Mouse (Mus musculus): ENCODE measurements around the gene Nags. TPM values are rescaled to one million over a fixed set of nuclear protein-coding genes. Genes with fewer than 3 reads are reported as not detected.

Nags gene
- total and polyA plus RNA-seq, 2 experiments from 2014 or later = 0.09 to 0.16 TPM

DNA sequence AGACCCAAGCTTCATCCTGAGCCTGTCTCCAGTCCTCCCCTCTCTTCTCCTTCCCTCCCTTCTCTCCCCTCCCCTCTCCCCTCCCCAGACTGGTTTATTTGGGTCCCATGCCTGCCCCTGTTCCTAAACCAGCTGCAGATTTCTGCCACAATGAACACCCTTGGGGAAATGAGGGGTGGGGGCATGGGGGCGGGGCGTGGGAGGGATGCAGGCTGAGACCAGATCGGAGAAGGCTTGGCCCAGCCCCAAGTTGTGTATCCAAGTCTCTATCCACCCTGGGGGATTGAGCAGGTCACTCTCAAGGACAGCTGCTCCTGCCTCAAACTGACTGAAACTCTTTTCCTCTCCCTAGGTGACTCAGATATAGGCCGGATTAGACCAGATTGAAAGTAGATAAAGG lies 10.8 kb upstream of the Nags start:
- Histone ChIP-seq H3K4me3 (ENCODE audit: low read depth, low read length) (no peak overlapping the region), H3K9me3 (ENCODE audit: low read length) (no peaks in the 10 kb centered on the region), H3K36me3 (ENCODE audit: insufficient read depth, low read length) (no peaks in the 10 kb centered on the region), H3K4me1 (ENCODE audit: insufficient read depth, low read length) (no peaks in the 10 kb centered on the region), H3K4me2 (ENCODE audit: low read depth, low read length, poor library complexity, severe bottlenecking) (no peak overlapping the region), H3K27me3 (ENCODE audit: insufficient read depth, low read length) (no peaks in the 10 kb centered on the region), H3K9ac (replicated peaks; ENCODE audit: low read length, poor library complexity, severe bottlenecking) (no peak overlapping the region), H3K27ac (ENCODE audit: low read depth, low read length) (no peak overlapping the region)
- peak; percentile 69 for DNase-seq (ENCODE audit: low spot score)
- no peak for TF ChIP-seq CTCF (IDR thresholded peaks at IDR 0.05)
- WGBS = 17% methylated on average over 4 of the region's 4 CpGs
- no peak for ATAC-seq (ENCODE audit: low FRiP score)

DNA sequence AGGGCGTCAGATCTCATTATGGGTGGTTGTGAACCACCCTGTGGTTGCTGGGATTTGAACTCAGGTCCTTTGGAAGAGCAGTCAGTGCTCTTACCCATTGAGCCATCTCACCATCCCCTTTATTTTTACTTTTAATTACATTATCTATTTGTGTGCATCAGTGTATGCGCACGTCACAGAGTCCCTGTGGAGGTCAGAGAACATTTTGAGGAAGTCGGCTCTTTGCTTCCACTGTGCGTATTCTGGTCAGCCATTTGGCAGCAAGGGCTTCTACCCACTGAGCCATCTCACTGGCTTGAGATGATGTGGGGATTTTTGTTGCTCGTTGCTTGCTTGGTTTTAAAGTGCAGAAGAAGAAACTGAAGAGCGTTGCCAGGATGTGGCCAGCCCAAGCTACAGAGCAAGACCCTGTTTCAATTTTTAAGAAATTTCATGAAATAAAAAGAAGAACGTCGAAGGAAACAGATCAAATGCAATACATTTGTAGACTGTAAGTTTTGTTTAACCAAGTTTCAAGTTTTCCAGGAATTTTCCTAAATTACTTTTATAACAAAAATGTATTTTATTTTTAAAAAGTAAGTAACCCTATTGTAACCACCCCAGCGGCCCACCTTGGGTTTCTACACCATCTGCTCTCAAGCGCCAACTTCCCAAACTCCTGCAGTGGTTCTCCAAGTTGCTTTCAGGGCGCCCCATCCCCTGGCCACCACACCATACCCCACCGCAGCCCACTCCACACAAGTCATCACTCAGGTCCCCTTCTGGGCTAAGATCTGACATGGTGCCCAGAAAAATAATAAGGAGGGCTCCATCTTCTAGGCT lies 7.5 kb upstream of the Nags start:
- WGBS = 48% methylated on average over 13 of the region's 13 CpGs
- no peak overlapping the region for H3K27ac ChIP-seq (ENCODE audit: low read depth, low read length)
- 0 out of 2 replicates have a peak, but pooled peaks cover 3% of the 10 kb centered on the region for H3K27me3 ChIP-seq (ENCODE audit: insufficient read depth, low read length)
- no peaks in the 10 kb centered on the region for H3K9me3 ChIP-seq (ENCODE audit: low read length)
- no peak for TF ChIP-seq CTCF (IDR thresholded peaks at IDR 0.05)
- no peaks in the 10 kb centered on the region for H3K4me1 ChIP-seq (ENCODE audit: insufficient read depth, low read length)
- no peaks in the 10 kb centered on the region for H3K36me3 ChIP-seq (ENCODE audit: insufficient read depth, low read length)
- peak overlapping the region; percentile 17; the same call in 1 of the 2 replicates for H3K4me3 ChIP-seq (ENCODE audit: low read depth, low read length)
- DNase-seq (ENCODE audit: low spot score) (no peak), ATAC-seq (ENCODE audit: low FRiP score) (no peak)
- H3K9ac ChIP-seq (replicated peaks; ENCODE audit: low read length, poor library complexity, severe bottlenecking) = no peak overlapping the region
- peak overlapping the region; percentile 55 for H3K4me2 ChIP-seq (ENCODE audit: low read depth, low read length, poor library complexity, severe bottlenecking)

DNA sequence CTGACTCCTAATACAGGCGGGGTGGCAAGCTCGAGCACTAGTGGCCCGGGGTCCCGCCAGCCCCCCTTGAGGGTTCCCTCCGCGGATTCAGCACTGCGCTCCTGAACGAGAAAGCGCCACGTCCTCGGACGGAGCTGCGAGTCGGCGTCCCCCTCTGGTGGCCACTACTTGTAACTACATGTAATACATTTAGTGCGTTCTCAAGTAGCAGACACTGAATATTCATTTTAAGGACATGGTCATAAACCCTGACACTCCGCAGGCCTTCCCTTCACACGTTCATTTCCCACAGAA lies 6.9 kb upstream of the Nags start:
- H3K27me3 ChIP-seq (ENCODE audit: insufficient read depth, low read length) = peaks cover 8% of the 10 kb centered on the region; the same call in 1 of the 2 replicates
- peak overlapping the region; percentile 17; the same call in 1 of the 2 replicates for H3K4me3 ChIP-seq (ENCODE audit: low read depth, low read length)
- H3K9ac ChIP-seq (replicated peaks; ENCODE audit: low read length, poor library complexity, severe bottlenecking) = no peak overlapping the region
- ATAC-seq (ENCODE audit: low FRiP score) = no peak
- no peaks in the 10 kb centered on the region for H3K36me3 ChIP-seq (ENCODE audit: insufficient read depth, low read length)
- DNase-seq (ENCODE audit: low spot score) = peak; percentile 84
- H3K4me2 ChIP-seq (ENCODE audit: low read depth, low read length, poor library complexity, severe bottlenecking) = peak overlapping the region; percentile 55
- no peak overlapping the region for H3K27ac ChIP-seq (ENCODE audit: low read depth, low read length)
- no peaks in the 10 kb centered on the region for H3K9me3 ChIP-seq (ENCODE audit: low read length)
- WGBS = 0% methylated on average over 18 of the region's 18 CpGs
- TF ChIP-seq CTCF (IDR thresholded peaks at IDR 0.05) = peak; percentile 96
- no peaks in the 10 kb centered on the region for H3K4me1 ChIP-seq (ENCODE audit: insufficient read depth, low read length)

DNA sequence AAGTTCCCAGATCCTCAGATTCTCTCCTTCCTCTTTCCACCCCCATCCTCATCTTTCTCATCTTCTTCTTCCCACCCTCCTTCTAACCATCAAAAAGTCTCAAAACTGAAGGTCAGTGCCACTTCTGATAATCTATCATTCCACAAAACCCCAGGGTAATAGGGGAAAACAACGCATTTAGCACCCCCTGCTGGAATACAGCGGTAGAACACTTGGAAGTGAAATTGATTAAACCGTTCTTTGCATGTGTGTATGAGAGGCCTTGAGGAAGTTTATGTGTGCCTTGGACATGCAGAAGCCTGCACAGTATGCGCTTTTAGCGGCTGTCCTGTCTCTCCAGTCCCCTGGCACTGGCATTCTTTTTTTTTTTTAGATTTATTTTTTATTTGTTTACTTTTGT lies 4.8 kb upstream of the Nags start:
- Histone ChIP-seq H3K27me3 (ENCODE audit: insufficient read depth, low read length) (peaks cover 26% of the 10 kb centered on the region), H3K4me3 (ENCODE audit: low read depth, low read length) (no peak overlapping the region), H3K9ac (replicated peaks; ENCODE audit: low read length, poor library complexity, severe bottlenecking) (no peak overlapping the region), H3K4me1 (ENCODE audit: insufficient read depth, low read length) (no peaks in the 10 kb centered on the region; the same call in 1 of the 2 replicates), H3K36me3 (ENCODE audit: insufficient read depth, low read length) (no peaks in the 10 kb centered on the region), H3K4me2 (ENCODE audit: low read depth, low read length, poor library complexity, severe bottlenecking) (no peak overlapping the region), H3K27ac (ENCODE audit: low read depth, low read length) (no peak overlapping the region), H3K9me3 (ENCODE audit: low read length) (no peaks in the 10 kb centered on the region)
- no peak for ATAC-seq (ENCODE audit: low FRiP score)
- WGBS = 3% methylated on average over 5 of the region's 5 CpGs
- TF ChIP-seq CTCF (IDR thresholded peaks at IDR 0.05) = peak; percentile 88
- DNase-seq (ENCODE audit: low spot score) = peak; percentile 62

DNA sequence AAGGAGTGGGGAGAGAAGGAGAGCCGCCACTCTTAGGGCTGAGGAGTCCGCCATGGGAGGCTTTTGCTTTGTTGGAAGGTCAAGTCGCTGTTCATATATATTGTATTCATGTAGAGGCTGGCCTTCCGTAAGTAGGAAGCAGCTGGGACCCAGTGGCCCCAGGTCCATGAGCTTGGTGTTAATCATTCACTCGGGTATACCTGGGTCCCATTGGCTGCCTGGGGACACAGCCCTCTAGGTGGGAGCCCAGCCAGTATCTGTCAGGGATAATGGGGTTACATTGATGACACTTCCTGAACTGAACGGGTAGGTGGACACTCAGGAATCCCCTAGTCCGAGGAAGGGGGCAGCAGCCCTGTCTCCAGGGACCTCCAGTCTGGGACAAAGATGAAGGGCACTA lies 3.0 kb upstream of the Nags start:
- WGBS = 66% methylated on average over 7 of the region's 7 CpGs

DNA sequence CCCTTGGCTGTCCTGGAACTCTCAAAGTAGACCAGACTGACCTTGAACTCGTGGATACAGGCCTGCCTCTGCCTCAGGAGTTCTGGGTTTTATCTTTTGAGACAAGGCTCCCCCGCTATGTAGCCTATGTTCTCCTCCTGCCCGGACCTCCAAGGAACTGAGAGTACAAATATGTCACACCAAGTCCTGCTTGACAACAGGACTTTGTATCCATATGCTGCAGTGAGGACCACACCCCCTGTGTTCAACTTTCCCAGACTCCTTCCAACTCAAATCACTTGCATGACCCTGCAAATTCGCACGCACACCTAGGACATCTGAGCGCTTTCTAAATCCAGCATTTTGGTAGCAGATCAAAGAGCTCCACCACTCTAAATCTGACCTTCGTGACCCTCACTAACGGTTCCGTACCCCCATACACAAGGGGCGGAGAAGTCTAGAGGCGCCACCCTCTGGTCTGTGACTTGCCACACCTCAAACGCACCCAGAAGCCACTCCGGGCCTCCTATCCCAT lies 299 bp upstream of the Nags start:
- 25% methylated on average over 13 of the region's 13 CpGs for WGBS
- no peak for ATAC-seq (ENCODE audit: low FRiP score)

More for the DNA sequence above, 3.0 kb upstream of the Nags start:
- Histone ChIP-seq H3K9me3 (ENCODE audit: low read length) (no peaks in the 10 kb centered on the region), H3K4me2 (ENCODE audit: low read depth, low read length, poor library complexity, severe bottlenecking) (no peak overlapping the region), H3K27ac (ENCODE audit: low read depth, low read length) (no peak overlapping the region), H3K4me1 (ENCODE audit: insufficient read depth, low read length) (no peaks in the 10 kb centered on the region; the same call in 1 of the 2 replicates), H3K9ac (replicated peaks; ENCODE audit: low read length, poor library complexity, severe bottlenecking) (no peak overlapping the region), H3K27me3 (ENCODE audit: insufficient read depth, low read length) (peaks cover 44% of the 10 kb centered on the region), H3K4me3 (ENCODE audit: low read depth, low read length) (no peak overlapping the region), H3K36me3 (ENCODE audit: insufficient read depth, low read length) (no peaks in the 10 kb centered on the region)
- TF ChIP-seq CTCF (IDR thresholded peaks at IDR 0.05) = no peak
- no peak for ATAC-seq (ENCODE audit: low FRiP score)
- no peak for DNase-seq (ENCODE audit: low spot score)

More for the DNA sequence above, 299 bp upstream of the Nags start:
- H3K27me3 ChIP-seq (ENCODE audit: insufficient read depth, low read length) = peaks cover 67% of the 10 kb centered on the region
- no peaks in the 10 kb centered on the region for H3K36me3 ChIP-seq (ENCODE audit: insufficient read depth, low read length)
- H3K9ac ChIP-seq (replicated peaks; ENCODE audit: low read length, poor library complexity, severe bottlenecking) = 0 out of 2 replicates have a peak overlapping the region, but pooled peaks have one; percentile 13
- peak overlapping the region; percentile 29 for H3K4me2 ChIP-seq (ENCODE audit: low read depth, low read length, poor library complexity, severe bottlenecking)
- H3K4me3 ChIP-seq (ENCODE audit: low read depth, low read length) = peak overlapping the region; percentile 21; the same call in 1 of the 2 replicates
- no peaks in the 10 kb centered on the region; the same call in 1 of the 2 replicates for H3K4me1 ChIP-seq (ENCODE audit: insufficient read depth, low read length)
- no peaks in the 10 kb centered on the region for H3K9me3 ChIP-seq (ENCODE audit: low read length)
- TF ChIP-seq CTCF (IDR thresholded peaks at IDR 0.05) = no peak
- no peak overlapping the region for H3K27ac ChIP-seq (ENCODE audit: low read depth, low read length)
- no peak for DNase-seq (ENCODE audit: low spot score)
